Mouse (Mus musculus) cortical plate, adult 2 months (tissue): ENCODE data around the gene Pnp2. TPM values are rescaled to one million over a fixed set of nuclear protein-coding genes. Genes with fewer than 3 reads are reported as not detected.
"Not testable (repeated sequence)": the region's sequence is repeated elsewhere in the genome, so short reads cannot be mapped to it uniquely, and the experiment has no call there.

Experiments
- H3K27ac ChIP-seq: fragments of 200-500 bp; 2 replicates; pipeline ENCODE4 v1.5.1; 2012; ENCODE audit warnings: low read length, control low read depth, inconsistent platforms; ENCODE audit not compliant: insufficient read depth
- H3K4me1 ChIP-seq: fragments of 200-500 bp; 2 replicates; pipeline ENCODE4 v1.6.1; 2011; ENCODE audit warnings: low read length; ENCODE audit not compliant: control insufficient read depth, insufficient read depth
- H3K4me3 ChIP-seq: fragments of 200-500 bp; 2 replicates; pipeline ENCODE4 v1.5.1; 2011; ENCODE audit warnings: mild to moderate bottlenecking, low read length, control low read depth; ENCODE audit not compliant: insufficient read depth
- CTCF ChIP-seq: fragments of 200-500 bp; IDR thresholded peaks from 2 replicates; pipeline ENCODE4 v1.5.1; 2011; ENCODE audit warnings: mild to moderate bottlenecking, control low read depth, low read length; ENCODE audit not compliant: insufficient read depth; ENCODE audit errors: extremely low read depth
- POLR2A ChIP-seq: fragments of 200-500 bp; IDR thresholded peaks from 2 replicates; pipeline ENCODE4 v1.6.1; 2011; ENCODE audit warnings: mild to moderate bottlenecking, low read length, control low read depth; ENCODE audit not compliant: insufficient read depth; ENCODE audit errors: extremely low read depth
- polyA plus RNA-seq: library from polyadenylated mRNA; depleted of rRNA; stranded (reverse); fragments of >200 nt; gene quantifications from 2 replicates; pipeline ENCODE4 v1.2.3, GENCODE M21; 2012

Pnp2 gene
- polyA plus RNA-seq, 1 experiment, result 1.4 TPM

DNA sequence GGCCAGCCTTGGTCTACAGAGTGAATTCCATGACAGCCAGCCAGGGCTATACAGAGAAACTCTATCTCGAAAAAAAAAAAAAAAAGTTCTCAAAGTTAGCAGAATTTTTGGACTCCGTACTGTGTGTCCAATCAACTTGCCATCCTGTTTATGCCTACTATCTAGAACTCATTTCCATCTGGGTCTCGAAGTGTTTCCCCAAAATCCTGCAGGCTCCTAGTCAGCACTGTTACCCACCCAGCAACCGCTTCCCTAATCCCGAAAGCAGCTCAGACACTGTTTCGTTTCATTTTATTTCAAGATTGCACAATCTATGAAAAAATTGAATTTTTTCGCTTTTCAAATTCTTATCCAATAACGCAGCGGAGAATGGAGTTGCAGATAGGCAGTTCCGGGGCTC is 305 bp upstream of the Pnp2 start:
- no peak overlapping the region for H3K27ac ChIP-seq
- H3K4me3 ChIP-seq, result no peak overlapping the region
- no peaks in the 10 kb centered on the region for H3K4me1 ChIP-seq
- TF ChIP-seq POLR2A, result no peak
- TF ChIP-seq CTCF, result no peak

DNA sequence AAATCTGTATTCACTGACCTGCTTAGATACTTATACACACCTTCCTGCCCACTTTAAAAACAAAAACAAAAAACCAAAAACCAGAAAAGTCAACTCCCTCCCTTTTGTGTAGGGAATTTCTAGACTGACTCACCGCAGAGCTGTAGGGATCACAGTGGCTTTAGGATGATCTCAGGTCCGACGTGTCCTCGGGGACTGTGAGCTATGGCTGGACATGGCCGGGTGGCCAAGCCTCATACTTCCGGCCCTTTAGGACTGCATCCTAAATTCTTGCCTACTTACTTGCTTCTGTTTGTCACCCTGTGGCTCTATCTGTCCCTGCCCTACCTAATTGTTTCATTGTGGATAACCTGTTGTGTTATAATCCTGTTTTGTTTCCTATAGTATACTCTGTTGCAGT is 932 bp downstream of the Pnp2 start:
- peak overlapping the region; percentile 61; the same call in 1 of the 2 replicates for H3K27ac ChIP-seq
- not testable (repeated sequence) for H3K4me1 ChIP-seq, H3K4me3 ChIP-seq

DNA sequence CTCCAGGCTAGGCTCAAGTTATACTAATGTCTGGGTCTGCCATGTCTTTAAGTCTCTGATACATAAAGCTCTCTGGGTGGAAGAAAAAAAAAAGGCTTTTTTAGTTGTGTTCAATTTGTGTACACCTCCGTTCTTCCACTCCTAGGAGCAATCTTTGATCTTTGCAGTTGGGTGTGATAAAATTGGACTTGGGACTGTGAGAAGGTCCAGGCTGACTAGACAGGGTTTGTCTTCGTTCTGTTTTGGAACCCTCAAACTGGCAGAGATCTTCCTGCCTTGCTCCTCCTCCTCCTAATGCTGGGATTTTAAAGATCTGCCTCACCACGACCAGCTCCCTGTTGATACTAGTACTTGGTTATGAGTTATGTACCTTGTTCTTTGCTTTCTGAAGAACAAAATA is 1.4 kb downstream of the Pnp2 start:
- H3K4me3 ChIP-seq, H3K27ac ChIP-seq: not testable (repeated sequence)

DNA sequence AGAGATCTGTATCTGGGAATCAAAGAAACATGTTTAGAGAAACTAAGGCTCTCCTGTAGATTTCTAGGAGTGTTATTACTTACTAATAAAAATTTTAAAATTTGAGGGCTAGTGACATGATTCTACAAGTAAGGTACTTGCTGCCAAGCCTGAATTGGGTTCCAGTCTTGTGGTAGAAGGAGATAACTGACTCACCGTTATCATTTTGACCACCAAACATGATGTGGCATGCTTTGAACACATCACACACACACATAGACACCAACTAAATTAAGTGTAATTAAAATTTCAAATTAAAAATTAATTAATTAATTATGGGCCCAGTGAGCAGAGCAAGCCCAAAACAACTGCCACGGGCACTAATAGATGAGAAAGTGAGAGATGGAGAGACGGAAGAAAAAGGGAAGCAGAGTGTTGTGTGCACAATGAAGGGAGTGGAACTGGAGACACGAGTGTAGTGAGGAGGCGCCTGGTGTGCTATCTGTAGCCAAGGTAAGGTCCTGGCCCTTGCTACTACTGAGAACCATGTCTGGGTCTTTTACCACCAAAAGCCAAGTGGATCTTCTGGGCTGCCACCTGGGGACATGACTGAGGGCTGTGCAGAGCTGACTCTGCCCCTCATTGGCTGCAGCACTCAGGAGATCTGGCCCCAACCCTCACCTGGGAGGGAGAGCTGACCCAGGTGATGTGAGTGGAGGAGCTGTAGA is 2.6 kb downstream of the Pnp2 start:
- H3K27ac ChIP-seq, H3K4me1 ChIP-seq, H3K4me3 ChIP-seq: not testable (repeated sequence)

More for the DNA sequence above, 1.4 kb downstream of the Pnp2 start:
- not testable (repeated sequence) for H3K4me1 ChIP-seq

DNA sequence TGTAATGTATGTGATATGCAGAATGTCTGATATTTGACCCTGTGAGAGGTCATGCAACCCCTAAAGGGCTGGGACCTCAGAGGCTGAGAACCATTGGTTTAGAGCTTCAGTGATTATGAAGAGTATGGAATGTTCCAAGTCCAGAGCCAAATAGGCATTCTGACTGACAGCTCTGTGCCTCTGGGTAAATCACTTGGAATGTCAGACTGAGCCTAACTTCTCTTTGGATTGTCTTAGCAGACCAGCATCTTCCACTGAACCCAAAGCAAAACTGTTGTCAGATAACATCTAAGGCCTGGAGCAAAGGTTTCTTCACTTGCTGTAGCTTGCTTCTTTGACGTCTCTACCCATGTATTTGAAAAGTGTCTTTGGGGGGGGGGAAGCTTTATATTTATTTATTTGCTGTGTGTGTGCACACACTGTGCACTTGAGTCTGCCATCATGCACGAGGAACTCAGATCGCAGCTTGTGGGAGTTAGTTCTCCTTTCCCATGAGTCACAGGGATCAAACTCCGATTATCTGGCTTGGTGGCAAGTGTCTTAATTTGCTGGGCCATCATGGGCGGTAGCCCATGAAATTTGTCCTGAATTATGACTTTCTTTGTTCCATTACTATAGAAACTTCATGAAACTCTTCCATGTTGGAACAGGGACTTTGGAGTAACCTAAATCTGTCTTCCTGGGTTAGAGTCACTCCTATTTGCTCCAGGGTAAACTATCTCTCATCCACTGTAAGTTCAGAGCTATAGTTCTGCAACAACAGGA is 12.6 kb downstream of the Pnp2 start:
- no peak for TF ChIP-seq POLR2A
- no peak for TF ChIP-seq CTCF
- H3K4me3 ChIP-seq, result no peak overlapping the region
- H3K4me1 ChIP-seq, result peaks cover 2% of the 10 kb centered on the region; the same call in 1 of the 2 replicates
- no peak overlapping the region for H3K27ac ChIP-seq

DNA sequence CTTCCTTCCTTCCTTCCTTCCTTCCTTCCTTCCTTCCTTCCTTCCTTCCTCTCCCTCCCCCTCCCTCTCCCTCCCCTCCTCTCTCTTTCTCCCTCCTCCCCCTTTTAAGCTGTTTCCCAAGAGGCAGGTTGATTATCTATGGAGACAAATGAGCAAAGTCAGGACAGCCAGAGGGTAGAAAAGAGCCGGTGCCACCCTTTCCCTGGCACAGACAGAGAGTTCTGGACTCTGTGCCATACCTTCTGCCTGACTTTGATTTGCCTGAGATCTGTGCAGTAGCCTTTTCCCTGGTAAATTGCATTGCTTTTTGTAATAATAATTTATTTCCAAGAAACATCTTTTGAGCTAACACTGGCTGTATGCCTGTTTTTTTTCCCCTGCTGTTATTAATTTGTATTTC is 13.2 kb downstream of the Pnp2 start:
- Histone ChIP-seq H3K4me3 (no peak overlapping the region), H3K4me1 (peaks cover 2% of the 10 kb centered on the region; the same call in 1 of the 2 replicates), H3K27ac (no peak overlapping the region)
- TF ChIP-seq POLR2A (no peak), CTCF (no peak)

DNA sequence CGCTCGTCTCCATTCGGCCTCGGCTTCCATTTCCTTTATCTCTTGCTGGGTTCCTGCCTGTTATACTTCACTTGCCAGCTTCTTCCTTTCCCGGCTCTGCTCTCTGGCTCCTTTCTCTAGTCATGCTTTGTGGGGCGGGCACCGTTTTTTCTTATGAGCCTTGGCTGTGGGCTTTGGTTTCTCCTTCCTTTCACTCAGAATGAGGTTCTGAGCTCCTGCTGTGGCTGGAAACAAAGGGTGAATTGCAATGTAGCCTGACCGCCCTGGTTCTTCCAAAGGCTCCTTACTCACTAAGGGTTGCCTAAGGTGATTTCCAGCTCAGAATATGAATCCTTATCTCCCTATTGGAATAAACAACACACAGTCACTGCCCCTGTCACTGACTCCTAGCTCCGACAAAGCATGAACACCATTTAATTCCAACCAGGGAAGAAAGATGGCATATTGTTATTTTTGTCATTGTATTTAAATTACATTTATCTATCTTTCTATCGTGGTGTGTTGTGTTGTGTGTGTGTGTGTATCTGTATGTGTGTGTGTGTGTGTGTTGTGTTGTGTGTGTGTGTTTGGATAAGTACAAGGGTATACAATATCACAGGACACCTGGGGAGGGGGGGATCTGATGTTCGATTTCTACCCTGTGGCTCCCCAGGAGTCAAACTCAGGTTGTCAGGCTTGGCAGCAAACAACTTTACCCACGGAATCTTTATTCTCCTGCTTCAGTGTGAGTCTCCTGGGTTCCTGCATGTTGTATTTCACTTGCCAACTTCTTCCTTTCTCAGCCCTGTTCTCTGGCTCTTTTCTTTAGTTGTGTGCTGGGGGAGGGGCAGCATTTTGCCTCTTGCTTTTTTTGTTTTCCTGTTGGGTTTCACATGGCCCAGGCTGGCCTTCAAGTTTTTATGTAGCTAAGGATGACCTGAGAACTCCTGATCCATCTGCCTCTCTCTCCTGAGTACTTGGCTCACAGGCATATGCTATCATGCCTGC is 14.1 kb downstream of the Pnp2 start:
- H3K27ac ChIP-seq, result peak overlapping the region; percentile 78
- H3K4me1 ChIP-seq, result peaks cover 2% of the 10 kb centered on the region; the same call in 1 of the 2 replicates
- TF ChIP-seq POLR2A (no peak), CTCF (no peak)
- no peak overlapping the region for H3K4me3 ChIP-seq

DNA sequence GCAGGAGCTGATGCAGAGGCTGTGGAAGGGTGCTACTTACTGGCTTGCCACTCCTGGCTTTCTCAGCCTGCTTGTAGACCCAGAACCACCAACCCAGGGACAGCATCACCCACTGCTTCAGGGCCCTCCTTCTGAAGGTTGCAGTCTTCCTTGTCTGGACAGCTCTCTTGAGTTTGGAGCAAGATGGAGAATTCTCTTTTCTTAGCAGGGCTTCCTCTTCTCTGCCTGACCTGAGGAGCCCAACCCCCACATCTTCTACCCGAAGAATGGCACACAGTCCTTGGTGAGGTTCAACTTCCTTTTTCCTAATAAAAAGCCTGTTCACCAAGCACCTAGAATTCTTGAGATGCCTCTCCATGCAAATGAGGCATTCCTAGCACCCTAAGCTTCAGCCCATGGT is 15.0 kb downstream of the Pnp2 start:
- Histone ChIP-seq H3K4me1 (peaks cover 2% of the 10 kb centered on the region; the same call in 1 of the 2 replicates), H3K27ac (peak overlapping the region; percentile 78), H3K4me3 (no peak overlapping the region)
- TF ChIP-seq CTCF (no peak), POLR2A (no peak)

DNA sequence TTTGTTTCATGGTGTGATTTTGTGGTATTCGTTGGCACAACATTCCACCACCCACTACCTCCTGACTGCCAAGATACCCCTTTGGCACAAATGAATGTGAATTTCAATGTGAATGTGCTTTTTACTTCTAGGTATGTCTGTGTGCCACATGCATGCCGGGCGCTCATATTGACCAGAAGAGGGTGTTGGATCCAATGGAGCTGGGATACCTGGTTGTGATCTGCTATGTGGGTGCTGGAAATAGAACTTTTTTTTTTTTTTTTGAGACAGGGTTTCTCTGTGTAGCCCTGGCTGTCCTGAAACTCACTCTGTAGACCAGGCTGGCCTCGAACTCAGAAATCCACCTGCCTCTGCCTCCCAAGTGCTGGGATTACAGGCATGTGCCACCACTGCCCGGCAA is 17.3 kb downstream of the Pnp2 start:
- H3K4me3 ChIP-seq, H3K4me1 ChIP-seq, H3K27ac ChIP-seq: not testable (repeated sequence)

DNA sequence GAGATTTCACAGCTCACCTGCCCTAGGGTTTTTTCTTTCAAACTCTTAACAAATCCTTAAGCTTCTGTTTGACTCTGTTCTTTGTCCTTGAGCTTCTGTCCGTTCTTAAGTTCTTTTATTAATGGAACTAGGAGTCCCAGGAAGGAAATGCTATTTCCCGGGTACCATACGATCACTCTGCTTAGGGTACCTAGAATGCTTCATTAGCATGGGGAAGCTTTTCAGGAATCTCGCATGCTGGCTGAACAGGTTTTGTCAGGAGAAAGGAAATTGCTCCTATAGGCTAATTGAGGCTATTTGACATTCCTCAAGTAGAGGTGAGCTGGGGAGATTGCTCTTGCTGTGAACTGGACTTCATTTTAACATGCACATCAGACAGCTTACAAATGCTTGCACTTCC is 17.9 kb downstream of the Pnp2 start:
- Histone ChIP-seq H3K27ac (no peak overlapping the region), H3K4me1 (peaks cover 2% of the 10 kb centered on the region; the same call in 1 of the 2 replicates), H3K4me3 (no peak overlapping the region)
- TF ChIP-seq POLR2A, result no peak
- TF ChIP-seq CTCF, result no peak
